Mouse (Mus musculus): ENCODE measurements around the gene Dmrta1. TPM values are rescaled to one million over a fixed set of nuclear protein-coding genes. Genes with fewer than 3 reads are reported as not detected.
"Not testable (repeated sequence)": the region's sequence is repeated elsewhere in the genome, so short reads cannot be mapped to it uniquely, and the experiment has no call there.

Gene Dmrta1
- polyA plus RNA-seq, 1 experiment from 2014 or later: 0.68 TPM

- no peaks in the 10 kb centered on the region for H3K9me3 ChIP-seq
- WGBS: 73% methylated on average over 5 of the region's 5 CpGs
- no peak overlapping the region for H3K4me3 ChIP-seq
- H3K4me1 ChIP-seq: no peaks in the 10 kb centered on the region
- H3K27me3 ChIP-seq: no peaks in the 10 kb centered on the region
- H3K36me3 ChIP-seq: no peaks in the 10 kb centered on the region
- H3K9ac ChIP-seq: no peak overlapping the region
- no peak for ATAC-seq (ENCODE audit: insufficient number of reproducible peaks, insufficient read depth, low FRiP score, low TSS enrichment)
- no peak overlapping the region for H3K4me2 ChIP-seq (replicated peaks)
- H3K27ac ChIP-seq: no peak overlapping the region
Measured at GRCm38 (mm10) chr4:89678713-89679112, 523 bp upstream of the Dmrta1 start.

GRCm38 (mm10) chr4:89687961-89688803 is 8.9 kb downstream of the Dmrta1 start:
- Histone ChIP-seq H3K36me3 (no peaks in the 10 kb centered on the region), H3K9ac (peak overlapping the region; percentile 47), H3K4me3 (peak overlapping the region; percentile 54), H3K4me1 (no peaks in the 10 kb centered on the region), H3K4me2 (replicated peaks) (peak overlapping the region; percentile 87), H3K27ac (no peak overlapping the region), H3K27me3 (peaks cover 47% of the 10 kb centered on the region), H3K9me3 (no peaks in the 10 kb centered on the region)
- under 1% methylated on average over 78 of the region's 78 CpGs for WGBS
- peak; percentile 77 for ATAC-seq (ENCODE audit: insufficient number of reproducible peaks, insufficient read depth, low FRiP score, low TSS enrichment)

- Histone ChIP-seq H3K4me1 (no peaks in the 10 kb centered on the region), H3K27me3 (peaks cover 47% of the 10 kb centered on the region), H3K27ac (no peak overlapping the region), H3K9me3 (no peaks in the 10 kb centered on the region), H3K9ac (peak overlapping the region; percentile 47), H3K4me3 (peak overlapping the region; percentile 54), H3K4me2 (replicated peaks) (peak overlapping the region; percentile 87), H3K36me3 (no peaks in the 10 kb centered on the region)
- WGBS: under 1% methylated on average over 16 of the region's 16 CpGs
- ATAC-seq (ENCODE audit: insufficient number of reproducible peaks, insufficient read depth, low FRiP score, low TSS enrichment): peak; percentile 48
Measured at GRCm38 (mm10) chr4:89688804-89689497, 9.7 kb downstream of the Dmrta1 start.

- H3K9me3 ChIP-seq: no peaks in the 10 kb centered on the region
- no peak overlapping the region for H3K4me2 ChIP-seq (replicated peaks)
- H3K36me3 ChIP-seq: no peaks in the 10 kb centered on the region
- H3K27ac ChIP-seq: no peak overlapping the region
- H3K27me3 ChIP-seq: peaks cover 36% of the 10 kb centered on the region
- H3K4me1 ChIP-seq: no peaks in the 10 kb centered on the region
- no peak overlapping the region for H3K9ac ChIP-seq
- 83% methylated on average over 6 of the region's 6 CpGs for WGBS
- no peak for ATAC-seq (ENCODE audit: insufficient number of reproducible peaks, insufficient read depth, low FRiP score, low TSS enrichment)
- no peak overlapping the region for H3K4me3 ChIP-seq
Measured at GRCm38 (mm10) chr4:89691936-89692335, 12.7 kb downstream of the Dmrta1 start.

- no peak overlapping the region for H3K4me2 ChIP-seq (replicated peaks)
- no peak overlapping the region for H3K9ac ChIP-seq
- H3K4me1 ChIP-seq: no peaks in the 10 kb centered on the region
- WGBS: 20% methylated on average over 1 of the region's 1 CpGs
- H3K36me3 ChIP-seq: no peaks in the 10 kb centered on the region
- H3K9me3 ChIP-seq: no peaks in the 10 kb centered on the region
- no peak overlapping the region for H3K27ac ChIP-seq
- H3K4me3 ChIP-seq: no peak overlapping the region
- ATAC-seq (ENCODE audit: insufficient number of reproducible peaks, insufficient read depth, low FRiP score, low TSS enrichment): no peak
- peaks cover 28% of the 10 kb centered on the region for H3K27me3 ChIP-seq
Measured at GRCm38 (mm10) chr4:89692780-89693179, 13.5 kb downstream of the Dmrta1 start.

GRCm38 (mm10) chr4:89695589-89695988 is 16.4 kb downstream of the Dmrta1 start:
- Histone ChIP-seq H3K9me3 (no peaks in the 10 kb centered on the region), H3K9ac (no peak overlapping the region), H3K4me2 (replicated peaks) (no peak overlapping the region), H3K4me3 (no peak overlapping the region), H3K27me3 (peaks cover 7% of the 10 kb centered on the region; the same call in 1 of the 2 replicates), H3K36me3 (no peaks in the 10 kb centered on the region), H3K27ac (no peak overlapping the region), H3K4me1 (no peaks in the 10 kb centered on the region)
- WGBS: 53% methylated on average over 5 of the region's 5 CpGs
- ATAC-seq (ENCODE audit: insufficient number of reproducible peaks, insufficient read depth, low FRiP score, low TSS enrichment): peak; percentile 56; the same call in 1 of the 2 replicates

GRCm38 (mm10) chr4:89697951-89698350 is 18.7 kb downstream of the Dmrta1 start:
- Histone ChIP-seq H3K27me3 (no peaks in the 10 kb centered on the region), H3K36me3 (no peaks in the 10 kb centered on the region), H3K9me3 (no peaks in the 10 kb centered on the region), H3K4me1 (no peaks in the 10 kb centered on the region), H3K4me2 (replicated peaks) (no peak overlapping the region), H3K4me3 (no peak overlapping the region), H3K9ac (no peak overlapping the region), H3K27ac (no peak overlapping the region)
- ATAC-seq (ENCODE audit: insufficient number of reproducible peaks, insufficient read depth, low FRiP score, low TSS enrichment): no peak

GRCm38 (mm10) chr4:89723526-89724190 is 44.4 kb downstream of the Dmrta1 start:
- not testable (repeated sequence) for H3K27me3 ChIP-seq; H3K36me3 ChIP-seq; H3K9ac ChIP-seq; H3K4me3 ChIP-seq; ATAC-seq (ENCODE audit: insufficient number of reproducible peaks, insufficient read depth, low FRiP score, low TSS enrichment); H3K9me3 ChIP-seq; H3K27ac ChIP-seq; H3K4me1 ChIP-seq; H3K4me2 ChIP-seq (replicated peaks)
- WGBS: 50% methylated on average over 1 of the region's 1 CpGs

All from embryonic facial prominence, embryonic 12.5 days (tissue).